Mouse (Mus musculus) embryonic facial prominence, embryonic 13.5 days (tissue): Measurements from ENCODE around the gene Kalrn. TPM values are rescaled to one million over a fixed set of nuclear protein-coding genes. Genes with fewer than 3 reads are reported as not detected.

ENCODE experiments used
- ATAC-seq: fragments of 200-750 bp; cut with Nextera tagmentation; 2 replicates; pipeline ENCODE4 v1.8.0; 2017; ENCODE audit warnings: low read depth; ENCODE audit not compliant: insufficient number of reproducible peaks, insufficient read depth, low FRiP score, low TSS enrichment
- H3K27ac ChIP-seq: fragments of 300-500 bp; sonication (generic); 2 replicates; pipeline ENCODE4 v1.5.1; 2015; ENCODE audit warnings: moderate library complexity, mild to moderate bottlenecking, inconsistent platforms
- H3K27me3 ChIP-seq: fragments of 300-500 bp; sonication (generic); 2 replicates; pipeline ENCODE4 v1.6.1; 2015; ENCODE audit warnings: mild to moderate bottlenecking, inconsistent platforms
- H3K36me3 ChIP-seq: fragments of 300-500 bp; sonication (generic); 2 replicates; pipeline ENCODE4 v1.6.1; 2015; ENCODE audit warnings: mild to moderate bottlenecking, inconsistent platforms
- H3K4me1 ChIP-seq: fragments of 300-500 bp; sonication (generic); 2 replicates; pipeline ENCODE4 v1.6.1; 2015; ENCODE audit warnings: inconsistent platforms
- H3K4me2 ChIP-seq: fragments of 300-500 bp; sonication (generic); 2 replicates; pipeline ENCODE4 v1.6.1; 2015; ENCODE audit warnings: moderate library complexity, mild to moderate bottlenecking, inconsistent platforms
- H3K4me3 ChIP-seq: fragments of 300-500 bp; sonication (generic); 2 replicates; pipeline ENCODE4 v1.5.1; 2015; ENCODE audit warnings: mild to moderate bottlenecking, inconsistent platforms
- H3K9ac ChIP-seq: fragments of 300-500 bp; sonication (generic); 2 replicates; pipeline ENCODE4 v1.6.1; 2015; ENCODE audit warnings: mild to moderate bottlenecking, inconsistent platforms
- H3K9me3 ChIP-seq: fragments of 300-500 bp; sonication (generic); 2 replicates; pipeline ENCODE4 v1.6.1; 2016; ENCODE audit warnings: inconsistent platforms
- WGBS: fragments of 180-500 bp; shearing (Covaris S2); methylation state at CpG from one replicate; pipeline ENCODE4 v1.1.7; 2015; ENCODE audit warnings: mixed read lengths; 5-methylcytosine and 5-hydroxymethylcytosine counted together
- polyA plus RNA-seq: library from polyadenylated mRNA; unstranded; fragments of >200 nt; fragmentation: Nextera tagmentation; extraction: Ambion mirVana; gene quantifications from 2 replicates; pipeline ENCODE4 v1.2.1, GENCODE M21; 2015

Gene Kalrn
- polyA plus RNA-seq, 1 experiment from 2014 or later = 18.3 TPM

DNA sequence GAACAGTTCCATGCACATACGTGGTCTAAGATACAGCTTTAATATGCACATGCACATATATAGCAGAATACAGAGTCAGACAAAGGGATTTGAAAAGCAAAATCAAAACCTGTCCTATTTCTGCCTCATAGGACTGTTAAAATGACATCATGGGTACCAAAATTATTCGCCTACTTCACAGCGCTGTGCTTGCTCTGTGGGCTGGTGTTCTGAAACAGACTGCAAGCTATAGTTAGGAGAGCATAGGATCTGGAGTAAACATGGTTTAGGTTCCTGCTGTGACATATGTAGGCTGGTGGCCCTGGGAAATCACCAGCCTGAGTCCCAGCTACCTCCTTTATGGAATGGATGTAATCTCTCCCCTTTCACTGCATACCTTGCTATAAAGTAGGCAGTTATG is 320.7 kb downstream of the Kalrn start:
- no peak for ATAC-seq
- H3K27me3 ChIP-seq = no peaks in the 10 kb centered on the region
- peaks cover 50% of the 10 kb centered on the region for H3K36me3 ChIP-seq
- H3K27ac ChIP-seq = no peak overlapping the region
- 89% methylated on average over 3 of the region's 3 CpGs for WGBS
- H3K9ac ChIP-seq = no peak overlapping the region
- no peak overlapping the region for H3K4me2 ChIP-seq
- H3K4me1 ChIP-seq = no peaks in the 10 kb centered on the region; the same call in 1 of the 2 replicates
- H3K4me3 ChIP-seq = no peak overlapping the region
- no peaks in the 10 kb centered on the region for H3K9me3 ChIP-seq

DNA sequence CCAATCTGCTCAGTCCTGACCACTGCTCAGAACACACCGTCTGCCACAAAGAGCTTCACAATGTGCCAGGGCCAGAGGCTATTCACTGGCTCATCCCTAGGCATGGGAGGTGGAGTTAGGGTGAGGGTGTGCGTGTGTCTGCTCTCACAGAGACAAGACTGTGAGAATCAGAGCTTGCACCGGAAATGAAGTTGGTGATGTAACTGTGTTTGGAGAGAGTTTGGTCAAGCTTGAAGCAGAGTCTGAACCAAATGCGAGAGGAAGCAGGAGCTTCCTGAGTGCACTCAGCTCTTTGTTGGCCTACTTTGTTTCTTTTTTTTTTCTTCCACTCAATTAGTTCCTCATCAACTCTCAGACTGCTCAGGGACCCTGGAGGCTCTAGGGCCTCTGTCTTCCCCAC is 325.1 kb downstream of the Kalrn start:
- ATAC-seq = no peak
- Histone ChIP-seq H3K27me3 (no peaks in the 10 kb centered on the region), H3K4me2 (no peak overlapping the region), H3K9ac (no peak overlapping the region), H3K4me1 (no peaks in the 10 kb centered on the region), H3K4me3 (no peak overlapping the region), H3K27ac (no peak overlapping the region; the same call in 1 of the 2 replicates), H3K9me3 (no peaks in the 10 kb centered on the region), H3K36me3 (peaks cover 40% of the 10 kb centered on the region)
- 36% methylated on average over 4 of the region's 4 CpGs for WGBS

DNA sequence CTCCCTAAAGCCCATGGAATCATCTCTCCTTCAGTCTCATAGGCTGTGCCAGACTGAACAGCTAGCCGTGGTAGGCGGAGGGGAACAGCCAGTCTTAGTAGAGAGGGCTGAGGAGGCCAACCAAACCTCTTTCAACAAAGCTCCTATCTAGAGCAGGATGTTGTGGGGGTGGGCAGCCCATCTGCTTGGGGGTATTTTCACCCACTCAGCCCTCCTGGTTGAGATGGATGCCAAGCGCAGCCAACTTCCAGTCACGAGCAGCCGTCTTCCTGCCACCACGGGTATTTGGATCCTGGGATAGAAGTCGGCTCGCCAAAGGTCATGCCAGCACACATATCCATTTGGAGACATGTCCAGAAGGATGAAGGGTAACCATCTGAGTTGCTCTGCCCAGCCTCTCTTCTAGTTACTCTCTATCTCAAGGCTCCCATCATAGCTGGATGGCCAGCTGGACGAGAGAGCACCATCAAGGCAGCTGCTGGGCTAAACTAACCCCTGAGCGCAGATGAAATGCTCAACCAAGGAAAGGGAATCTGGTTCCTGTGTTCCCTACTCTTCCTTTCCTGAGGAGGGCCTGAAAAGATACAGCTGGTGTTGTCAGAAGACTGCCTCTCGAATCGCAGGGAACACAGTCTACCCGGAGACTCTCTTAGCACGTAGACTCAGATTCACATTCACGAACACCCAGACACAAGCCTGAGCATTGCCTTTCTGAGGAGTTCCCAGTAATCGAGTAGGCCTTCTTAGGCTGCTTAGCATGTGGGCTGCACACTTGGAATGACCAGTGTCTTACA is 331.2 kb downstream of the Kalrn start:
- Histone ChIP-seq H3K4me3 (no peak overlapping the region), H3K4me1 (no peaks in the 10 kb centered on the region), H3K27me3 (no peaks in the 10 kb centered on the region), H3K9ac (no peak overlapping the region), H3K27ac (no peak overlapping the region), H3K4me2 (no peak overlapping the region), H3K9me3 (no peaks in the 10 kb centered on the region), H3K36me3 (peaks cover 43% of the 10 kb centered on the region)
- ATAC-seq = no peak
- 93% methylated on average over 16 of the region's 16 CpGs for WGBS

DNA sequence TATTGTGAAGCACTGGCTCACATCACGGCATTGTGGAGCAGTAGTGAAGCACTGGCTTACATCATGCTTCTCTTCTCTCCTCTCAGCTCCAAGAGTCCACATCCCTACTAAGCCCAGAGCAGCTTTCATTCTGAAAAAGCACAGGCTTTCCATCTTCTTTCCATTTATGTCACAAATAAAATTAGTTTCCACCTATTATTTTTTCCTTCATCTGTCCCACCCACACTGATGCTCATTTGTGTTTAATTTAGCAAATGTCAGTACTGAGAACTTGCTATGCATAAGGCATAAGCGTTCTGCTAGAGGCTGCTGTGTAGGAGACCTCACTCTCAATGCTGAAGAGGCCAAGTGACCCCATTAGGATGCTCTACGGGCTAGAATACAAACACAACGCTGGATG is 333.7 kb downstream of the Kalrn start:
- WGBS = 72% methylated on average over 4 of the region's 4 CpGs
- Histone ChIP-seq H3K9ac (no peak overlapping the region), H3K4me1 (peaks cover 11% of the 10 kb centered on the region), H3K27ac (no peak overlapping the region), H3K36me3 (peaks cover 49% of the 10 kb centered on the region), H3K4me2 (no peak overlapping the region), H3K27me3 (no peaks in the 10 kb centered on the region), H3K4me3 (no peak overlapping the region), H3K9me3 (no peaks in the 10 kb centered on the region)
- no peak for ATAC-seq

DNA sequence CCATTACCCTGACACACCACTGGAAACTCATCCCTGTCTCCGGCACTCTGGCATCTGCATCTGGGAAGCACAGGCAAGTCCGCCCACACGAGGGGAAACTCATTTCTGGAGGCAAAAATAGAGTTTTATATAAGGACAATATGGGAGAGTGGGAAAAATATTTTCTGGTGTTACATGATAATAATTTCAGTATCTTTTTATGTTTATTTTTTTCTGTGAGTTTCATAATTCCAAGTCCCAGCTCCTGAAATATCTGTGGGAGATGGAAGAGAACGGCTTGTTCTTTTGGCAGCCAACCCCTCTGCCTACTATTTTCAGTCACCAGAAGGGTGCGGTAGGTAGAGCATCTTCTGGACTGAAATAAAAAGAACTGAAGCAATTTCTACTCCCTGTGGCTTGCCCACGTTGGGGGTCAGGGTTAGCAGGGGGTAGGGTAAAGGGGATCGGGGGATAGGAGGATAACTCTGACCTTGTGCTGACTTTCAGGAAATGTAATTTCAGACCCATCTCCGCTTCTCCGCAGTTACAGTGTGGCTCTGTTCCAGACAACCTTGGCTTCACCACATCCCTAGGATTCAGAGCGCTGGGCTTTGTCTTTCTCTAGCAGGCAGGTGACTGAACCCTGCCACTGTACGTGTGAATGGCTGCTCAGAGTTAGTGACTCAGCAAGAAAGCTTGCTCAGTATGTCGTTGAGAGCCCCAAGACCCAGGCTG is 336.3 kb downstream of the Kalrn start:
- Histone ChIP-seq H3K9me3 (no peaks in the 10 kb centered on the region), H3K4me3 (no peak overlapping the region), H3K36me3 (peaks cover 49% of the 10 kb centered on the region), H3K4me1 (peaks cover 11% of the 10 kb centered on the region), H3K27me3 (no peaks in the 10 kb centered on the region), H3K27ac (no peak overlapping the region), H3K4me2 (no peak overlapping the region), H3K9ac (no peak overlapping the region)
- ATAC-seq = no peak
- WGBS = 72% methylated on average over 12 of the region's 12 CpGs

DNA sequence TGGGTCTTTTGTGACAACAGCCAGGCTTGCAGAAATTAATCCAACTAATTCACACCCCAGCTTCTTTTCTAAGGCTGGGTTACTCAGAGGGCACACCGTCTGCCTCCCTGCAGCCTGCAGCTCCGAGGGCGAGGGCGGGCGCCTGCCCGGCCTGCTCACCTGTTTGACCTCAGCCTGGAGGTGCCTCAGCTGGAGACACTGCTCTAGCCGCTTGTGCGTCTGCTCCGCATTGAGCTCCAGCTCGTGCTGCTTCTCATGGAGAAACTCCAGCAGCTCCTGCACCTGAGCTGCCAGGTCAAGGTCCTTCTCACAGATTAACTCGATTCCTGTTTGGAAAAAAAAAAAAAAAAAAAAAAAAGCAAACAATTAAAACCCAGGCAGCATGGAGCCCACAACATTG is 338.2 kb downstream of the Kalrn start:
- Histone ChIP-seq H3K9ac (no peak overlapping the region), H3K4me1 (peaks cover 23% of the 10 kb centered on the region), H3K27ac (no peak overlapping the region), H3K36me3 (peaks cover 30% of the 10 kb centered on the region), H3K27me3 (no peaks in the 10 kb centered on the region), H3K9me3 (no peaks in the 10 kb centered on the region), H3K4me2 (no peak overlapping the region), H3K4me3 (no peak overlapping the region)
- WGBS = 74% methylated on average over 11 of the region's 11 CpGs
- ATAC-seq = no peak

DNA sequence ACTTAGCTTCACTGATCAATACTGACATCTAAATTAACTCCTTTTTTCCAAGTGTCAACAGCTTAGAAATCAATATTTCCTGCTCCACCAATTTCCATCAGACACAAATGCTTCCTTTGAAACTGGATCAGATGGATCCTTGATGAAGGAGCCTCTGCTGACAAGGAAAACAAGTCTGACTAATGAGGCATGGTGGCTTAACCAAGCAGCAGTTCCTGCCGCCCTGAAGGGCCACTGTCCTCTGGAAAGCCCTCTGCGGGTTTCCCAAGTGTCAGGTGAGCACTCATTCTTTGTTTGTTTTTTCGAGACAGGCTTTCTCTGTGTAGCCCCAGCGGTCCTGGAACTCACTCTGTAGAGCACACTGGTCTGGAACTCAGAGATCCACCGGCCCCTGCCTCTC is 341.4 kb downstream of the Kalrn start:
- no peak overlapping the region for H3K4me2 ChIP-seq
- 32% methylated on average over 5 of the region's 5 CpGs for WGBS
- H3K27me3 ChIP-seq = no peaks in the 10 kb centered on the region
- no peak overlapping the region for H3K9ac ChIP-seq
- ATAC-seq = no peak
- peaks cover 23% of the 10 kb centered on the region for H3K4me1 ChIP-seq
- no peak overlapping the region for H3K27ac ChIP-seq
- H3K9me3 ChIP-seq = no peaks in the 10 kb centered on the region
- peaks cover 28% of the 10 kb centered on the region for H3K36me3 ChIP-seq
- no peak overlapping the region for H3K4me3 ChIP-seq

DNA sequence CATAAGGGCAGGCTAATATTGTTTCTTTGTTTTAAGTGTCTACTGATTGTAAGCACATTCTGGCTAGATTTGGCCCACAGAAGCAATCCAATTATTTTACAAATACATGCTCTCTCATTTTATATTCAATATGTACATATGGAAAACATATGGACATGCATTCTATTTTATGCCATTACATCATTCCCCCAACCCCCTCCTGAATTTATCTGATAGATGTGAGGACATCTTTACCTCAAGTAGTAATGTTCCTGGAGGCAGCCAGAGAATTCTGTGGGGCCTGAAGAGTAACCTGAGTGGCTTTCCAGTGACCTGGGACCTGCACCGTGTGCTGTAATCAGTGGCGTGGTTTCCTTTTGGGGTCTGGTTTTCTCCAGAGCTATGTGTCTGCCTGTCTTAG is 342.2 kb downstream of the Kalrn start:
- no peak for ATAC-seq
- WGBS = 20% methylated on average over 2 of the region's 2 CpGs
- no peaks in the 10 kb centered on the region for H3K27me3 ChIP-seq
- peaks cover 16% of the 10 kb centered on the region for H3K4me1 ChIP-seq
- H3K9me3 ChIP-seq = no peaks in the 10 kb centered on the region
- H3K9ac ChIP-seq = no peak overlapping the region
- 0 out of 2 replicates have a peak overlapping the region, but pooled peaks have one; percentile 23 for H3K27ac ChIP-seq
- H3K4me3 ChIP-seq = no peak overlapping the region
- H3K36me3 ChIP-seq = peaks cover 33% of the 10 kb centered on the region
- H3K4me2 ChIP-seq = no peak overlapping the region

DNA sequence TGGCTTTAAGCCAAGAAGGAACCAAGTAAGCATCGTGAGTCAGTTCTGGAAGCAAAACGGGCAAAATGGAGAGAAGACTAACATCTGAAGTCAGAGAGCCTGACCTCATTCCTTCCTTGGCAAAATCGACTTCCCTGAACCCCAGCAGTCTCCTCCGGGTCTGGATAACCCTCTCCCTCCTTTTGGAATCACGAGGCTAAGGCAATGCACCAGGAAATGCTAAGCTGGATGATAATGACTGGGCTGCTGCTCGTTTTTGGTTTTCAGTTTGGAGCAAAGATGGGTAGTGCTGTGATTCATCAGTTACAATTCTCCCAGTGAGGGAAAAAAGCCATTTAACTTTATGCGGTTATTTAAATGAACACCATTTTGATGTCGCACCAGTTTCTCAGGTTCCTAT is 344.0 kb downstream of the Kalrn start:
- Histone ChIP-seq H3K9me3 (no peaks in the 10 kb centered on the region), H3K4me3 (no peak overlapping the region), H3K9ac (no peak overlapping the region), H3K27ac (no peak overlapping the region), H3K36me3 (peaks cover 37% of the 10 kb centered on the region), H3K4me2 (no peak overlapping the region), H3K4me1 (peaks cover 12% of the 10 kb centered on the region), H3K27me3 (no peaks in the 10 kb centered on the region)
- WGBS = 76% methylated on average over 8 of the region's 8 CpGs
- no peak for ATAC-seq

DNA sequence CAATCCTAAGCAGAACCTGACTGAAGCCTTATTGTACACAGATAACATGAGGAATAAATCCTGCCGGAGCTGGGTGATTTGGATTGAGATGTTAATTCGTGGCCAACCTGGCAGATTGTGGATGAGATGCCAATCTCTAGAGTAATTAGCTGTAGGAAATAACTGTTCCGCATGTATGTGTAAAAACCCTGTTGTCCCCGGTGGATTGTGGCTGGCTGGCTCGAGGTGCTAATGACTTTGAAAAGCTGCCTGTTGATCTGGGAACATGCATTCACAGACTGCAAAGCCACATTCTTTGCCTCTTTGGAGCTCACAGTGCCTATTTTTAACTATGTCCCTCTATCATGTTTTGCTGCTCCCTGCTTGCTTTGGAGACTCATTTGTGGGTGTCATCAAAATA is 344.7 kb downstream of the Kalrn start:
- Histone ChIP-seq H3K4me3 (no peak overlapping the region), H3K4me2 (no peak overlapping the region), H3K27me3 (no peaks in the 10 kb centered on the region), H3K27ac (no peak overlapping the region), H3K9ac (no peak overlapping the region), H3K36me3 (peaks cover 31% of the 10 kb centered on the region), H3K4me1 (peaks cover 12% of the 10 kb centered on the region), H3K9me3 (no peaks in the 10 kb centered on the region)
- WGBS = 69% methylated on average over 5 of the region's 5 CpGs
- no peak for ATAC-seq

DNA sequence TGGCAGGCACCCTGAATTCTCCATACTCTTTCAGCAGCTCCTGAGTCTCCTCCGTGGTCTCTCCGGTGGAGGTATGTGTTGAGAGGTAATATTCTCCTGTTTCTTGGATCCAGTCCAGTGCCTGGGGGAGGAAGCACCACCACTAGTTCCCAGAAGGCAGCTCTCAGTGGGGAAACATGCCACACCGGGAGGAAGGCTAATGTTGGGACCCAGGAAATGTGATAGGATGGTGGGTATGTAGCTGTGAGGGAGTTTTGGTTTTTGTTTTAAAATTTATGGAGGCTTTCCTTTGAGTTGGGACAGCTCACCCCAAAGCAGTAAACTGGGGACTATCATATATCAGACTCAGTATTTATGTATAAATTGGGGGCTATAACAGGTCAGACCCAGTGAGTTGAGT is 361.2 kb downstream of the Kalrn start:
- no peaks in the 10 kb centered on the region for H3K4me1 ChIP-seq
- no peak overlapping the region for H3K4me2 ChIP-seq
- no peaks in the 10 kb centered on the region for H3K9me3 ChIP-seq
- H3K27ac ChIP-seq = no peak overlapping the region
- 73% methylated on average over 3 of the region's 3 CpGs for WGBS
- H3K36me3 ChIP-seq = peaks cover 52% of the 10 kb centered on the region
- H3K27me3 ChIP-seq = no peaks in the 10 kb centered on the region
- H3K9ac ChIP-seq = no peak overlapping the region
- H3K4me3 ChIP-seq = no peak overlapping the region
- ATAC-seq = no peak

DNA sequence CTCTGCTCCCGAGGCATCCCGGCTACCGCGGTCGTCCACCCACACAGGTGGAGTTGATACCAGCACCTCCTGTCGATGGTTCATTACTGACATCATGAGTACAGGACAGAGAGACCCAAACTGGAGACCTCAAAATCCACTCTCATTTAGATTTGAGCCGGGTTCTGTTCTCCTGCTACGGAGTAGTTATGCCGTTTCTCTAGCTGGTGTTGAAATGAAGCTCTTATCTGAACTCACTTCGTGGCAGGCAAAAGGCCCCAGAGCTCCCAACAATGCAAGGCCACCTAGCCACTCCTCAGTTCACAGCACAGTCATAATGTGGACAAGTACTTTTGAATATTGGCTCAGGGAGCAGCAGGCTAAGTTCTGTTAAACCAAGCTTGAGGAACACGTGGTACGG is 362.1 kb downstream of the Kalrn start:
- no peak for ATAC-seq
- no peaks in the 10 kb centered on the region for H3K9me3 ChIP-seq
- 84% methylated on average over 12 of the region's 12 CpGs for WGBS

More for the DNA sequence above, 362.1 kb downstream of the Kalrn start:
- no peaks in the 10 kb centered on the region for H3K4me1 ChIP-seq
- no peak overlapping the region for H3K9ac ChIP-seq
- peaks cover 48% of the 10 kb centered on the region for H3K36me3 ChIP-seq
- H3K27me3 ChIP-seq = no peaks in the 10 kb centered on the region
- H3K27ac ChIP-seq = no peak overlapping the region
- no peak overlapping the region for H3K4me2 ChIP-seq
- H3K4me3 ChIP-seq = no peak overlapping the region
